Mouse (Mus musculus): Measurements from ENCODE around the gene Gm29427. TPM values are rescaled to one million over a fixed set of nuclear protein-coding genes. Genes with fewer than 3 reads are reported as not detected.

Gm29427 gene
- polyA plus RNA-seq (2012; rRNA removed; ENCODE audit: low replicate concordance): not detected in 2 replicates

GRCm38 (mm10) chr1:130715561-130716217, at the start of gene Gm29427:
TSS of gene Gm29427 (minus strand) at chr1:130715799.

GRCm38 (mm10) chr1:130731741-130732337, 16.2 kb upstream of the Gm29427 start, which contains the start of gene AA986860:
TSS of gene AA986860 (plus strand) at chr1:130731976.

GRCm38 (mm10) chr1:130729153-130729552, 13.6 kb upstream of the Gm29427 start, which contains the start of gene Pfkfb2:
TSS of gene Pfkfb2 (minus strand) at chr1:130729253.

GRCm38 (mm10) chr1:130717291-130717871, 1.8 kb upstream of the Gm29427 start, which contains the start of gene Yod1:
TSS of gene Yod1 (plus strand) at chr1:130717327.

GRCm38 (mm10) chr1:130661454-130661853, 54.1 kb downstream of the Gm29427 start, which contains the start of gene C4bp:
TSS of gene C4bp (minus strand) at chr1:130661632.

GRCm38 (mm10) chr1:130629521-130629920, 86.1 kb downstream of the Gm29427 start, which contains the start of gene Zp3r:
TSS of gene Zp3r (minus strand) at chr1:130629621.

Other genes starting within 250 kb of the Gm29427 start
- gene Zp3r, start 86.2 kb downstream of the Gm29427 start, polyA plus RNA-seq (2012; rRNA removed; ENCODE audit: low replicate concordance): not detected in 2 replicates
- 0.16 and 1.5 TPM in 2 replicates for gene C4bp, start 54.2 kb downstream of the Gm29427 start, polyA plus RNA-seq (2012; rRNA removed; ENCODE audit: low replicate concordance)
- 1.2 and 2.1 TPM in 2 replicates for gene Yod1, start 1.5 kb upstream of the Gm29427 start, polyA plus RNA-seq (2012; rRNA removed; ENCODE audit: low replicate concordance)
- gene Pfkfb2, start 13.5 kb upstream of the Gm29427 start, polyA plus RNA-seq (2012; rRNA removed; ENCODE audit: low replicate concordance): 9.1 and 14.2 TPM in 2 replicates
- gene AA986860, start 16.2 kb upstream of the Gm29427 start, polyA plus RNA-seq (2012; rRNA removed; ENCODE audit: low replicate concordance): 1.1 and 3.4 TPM in 2 replicates
- 0.58 and 0.66 TPM in 2 replicates for gene Fcamr, start 85.1 kb upstream of the Gm29427 start, polyA plus RNA-seq (2012; rRNA removed; ENCODE audit: low replicate concordance)
- 0.14 and 31.0 TPM in 2 replicates for gene Pigr, start 110.9 kb upstream of the Gm29427 start, polyA plus RNA-seq (2012; rRNA removed; ENCODE audit: low replicate concordance)
- 0.64 and 0.85 TPM in 2 replicates for gene Fcmr, start 149.9 kb upstream of the Gm29427 start, polyA plus RNA-seq (2012; rRNA removed; ENCODE audit: low replicate concordance)
- gene Il24, start 171.7 kb upstream of the Gm29427 start, polyA plus RNA-seq (2012; rRNA removed; ENCODE audit: low replicate concordance): not detected in 2 replicates
- gene Il20, start 195.7 kb upstream of the Gm29427 start, polyA plus RNA-seq (2012; rRNA removed; ENCODE audit: low replicate concordance): not detected in 2 replicates
- not detected in 2 replicates for gene Il19, start 224.3 kb upstream of the Gm29427 start, polyA plus RNA-seq (2012; rRNA removed; ENCODE audit: low replicate concordance)

Data from subcutaneous adipose tissue, adult 2 months (tissue).